Mouse (Mus musculus) bone marrow, adult 2 months (tissue): ENCODE measurements at regions not wholly inside any gene's neighbourhood (a gene's known extent, or its start where the extent isn't known, plus 50 kb on each side); places are given as distances from the start of the nearest gene placed in this dataset.
"Not testable (repeated sequence)": the region's sequence is repeated elsewhere in the genome, so short reads cannot be mapped to it uniquely, and the experiment has no call there.

ENCODE experiments used
- CTCF ChIP-seq: fragments of 200-500 bp; IDR thresholded peaks from 2 replicates; pipeline ENCODE4 v1.5.1; 2011; ENCODE audit warnings: low read length, control low read depth; ENCODE audit not compliant: control insufficient read depth, insufficient read depth
- POLR2A ChIP-seq: fragments of 200-500 bp; IDR thresholded peaks from 2 replicates; pipeline ENCODE4 v1.6.1; 2011; ENCODE audit warnings: low read depth, mild to moderate bottlenecking, control low read depth, low read length, borderline replicate concordance; ENCODE audit not compliant: control insufficient read depth

DNA sequence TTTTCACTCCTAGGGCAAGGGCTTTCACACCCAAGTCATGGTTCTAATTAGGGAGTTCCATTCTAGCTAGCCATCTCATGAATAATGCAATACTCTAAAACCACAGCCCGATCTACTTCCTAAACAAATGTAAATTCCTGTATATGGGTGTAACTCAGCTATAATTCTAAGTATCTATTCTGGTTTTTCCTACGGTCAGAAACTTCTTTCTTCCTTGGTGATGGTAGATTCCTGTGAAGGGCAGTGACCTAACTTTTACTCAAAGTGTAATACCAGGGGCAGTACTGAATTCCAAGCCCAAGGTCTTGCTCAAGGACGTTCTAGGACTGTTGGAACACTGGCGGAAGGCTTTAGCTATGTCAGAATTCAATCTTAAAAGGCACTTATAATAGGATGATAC is 51.2 kb upstream of the Asns start:
- not testable (repeated sequence) for TF ChIP-seq CTCF, POLR2A
